Mouse (Mus musculus): ENCODE data around the gene Gbgt1.
"Not testable (repeated sequence)": the region's sequence is repeated elsewhere in the genome, so short reads cannot be mapped to it uniquely, and the experiment has no call there.

The Gbgt1 gene

GRCm38 (mm10) chr2:28496671-28497070, at the start of gene Gbgt1:
Gbgt1 (plus strand) TSS chr2:28496891.
- DNase-seq (ENCODE audit: low spot score in 2 of 2) = no peak

GRCm38 (mm10) chr2:28447315-28447670, 49.4 kb upstream of the Gbgt1 start:
- DNase-seq (ENCODE audit: low spot score in 2 of 2) = no peak

- DNase-seq (ENCODE audit: low spot score in 2 of 2) = no peak
Measured at GRCm38 (mm10) chr2:28451663-28452062, 45.0 kb upstream of the Gbgt1 start.

GRCm38 (mm10) chr2:28453539-28453938, 43.2 kb upstream of the Gbgt1 start:
- no peak for DNase-seq (ENCODE audit: low spot score in 2 of 2)

GRCm38 (mm10) chr2:28456616-28457015, 40.1 kb upstream of the Gbgt1 start:
- no peak for DNase-seq (ENCODE audit: low spot score in 2 of 2)

GRCm38 (mm10) chr2:28463919-28464318, 32.8 kb upstream of the Gbgt1 start:
- DNase-seq (ENCODE audit: low spot score in 2 of 2) = peak; percentile 16 to 45

GRCm38 (mm10) chr2:28464919-28465318, 31.8 kb upstream of the Gbgt1 start:
- DNase-seq (ENCODE audit: low spot score in 2 of 2) = no peak

GRCm38 (mm10) chr2:28465836-28466518, 30.7 kb upstream of the Gbgt1 start, which contains the start of gene 1700007K13Rik:
1700007K13Rik (minus strand) TSS chr2:28466332.
- peak; percentile 69 to 79 for DNase-seq (ENCODE audit: low spot score in 2 of 2)

GRCm38 (mm10) chr2:28467860-28468485, 28.7 kb upstream of the Gbgt1 start, which contains the start of gene Mrps2:
Mrps2 (plus strand) TSS chr2:28468066.
- DNase-seq (ENCODE audit: low spot score in 2 of 2) = peak; percentile 72 to 81

GRCm38 (mm10) chr2:28468486-28469225, 28.0 kb upstream of the Gbgt1 start:
- no peak for DNase-seq (ENCODE audit: low spot score in 2 of 2)

GRCm38 (mm10) chr2:28469461-28469860, 27.2 kb upstream of the Gbgt1 start:
- no peak for DNase-seq (ENCODE audit: low spot score in 2 of 2)

- DNase-seq (ENCODE audit: low spot score in 2 of 2) = no peak
Measured at GRCm38 (mm10) chr2:28470591-28470990, 26.1 kb upstream of the Gbgt1 start.

- not testable (repeated sequence) for DNase-seq (ENCODE audit: low spot score in 2 of 2)
Measured at GRCm38 (mm10) chr2:28472011-28472410, 24.7 kb upstream of the Gbgt1 start.

GRCm38 (mm10) chr2:28477993-28478392, 18.7 kb upstream of the Gbgt1 start:
- not testable (repeated sequence) for DNase-seq (ENCODE audit: low spot score in 2 of 2)

- DNase-seq (ENCODE audit: low spot score in 2 of 2) = no peak
Measured at GRCm38 (mm10) chr2:28479208-28480204, 17.2 kb upstream of the Gbgt1 start.

- DNase-seq (ENCODE audit: low spot score in 2 of 2) = no peak
Measured at GRCm38 (mm10) chr2:28483861-28484260, 12.8 kb upstream of the Gbgt1 start.

GRCm38 (mm10) chr2:28494521-28494920, 2.2 kb upstream of the Gbgt1 start:
- no peak for DNase-seq (ENCODE audit: low spot score in 2 of 2)

- no peak for DNase-seq (ENCODE audit: low spot score in 2 of 2)
Measured at GRCm38 (mm10) chr2:28495207-28495756, 1.4 kb upstream of the Gbgt1 start.

- DNase-seq (ENCODE audit: low spot score in 2 of 2) = no peak
Measured at GRCm38 (mm10) chr2:28495801-28496595, 693 bp upstream of the Gbgt1 start.

GRCm38 (mm10) chr2:28497561-28497960, 870 bp downstream of the Gbgt1 start:
- DNase-seq (ENCODE audit: low spot score in 2 of 2) = no peak
